Mouse (Mus musculus) ES-Bruce4 (cell line): ENCODE measurements at regions not wholly inside any gene's neighbourhood (a gene's known extent, or its start where the extent isn't known, plus 50 kb on each side); places are given as distances from the start of the nearest gene placed in this dataset.
"Not testable (repeated sequence)": the region's sequence is repeated elsewhere in the genome, so short reads cannot be mapped to it uniquely, and the experiment has no call there.

ENCODE experiments used
- H3K27ac ChIP-seq: 2 replicates; pipeline ENCODE4 v1.5.1; 2012; ENCODE audit warnings: low read length, inconsistent platforms; ENCODE audit not compliant: insufficient read depth
- H3K27me3 ChIP-seq: 2 replicates; pipeline ENCODE4 v1.6.1; 2012; ENCODE audit warnings: mild to moderate bottlenecking, low read length, inconsistent platforms; ENCODE audit not compliant: control insufficient read depth, poor library complexity, insufficient read depth, severe bottlenecking
- H3K36me3 ChIP-seq: 2 replicates; pipeline ENCODE4 v1.6.1; 2012; ENCODE audit warnings: inconsistent platforms, mild to moderate bottlenecking, low read length, moderate library complexity; ENCODE audit not compliant: control insufficient read depth, poor library complexity, insufficient read depth, severe bottlenecking
- H3K4me1 ChIP-seq: one replicate; pipeline ENCODE4 v1.8.1; 2011; ENCODE audit warnings: low read length; ENCODE audit not compliant: control insufficient read depth, insufficient read depth
- H3K4me3 ChIP-seq: 2 replicates; pipeline ENCODE4 v1.5.1; 2011; ENCODE audit warnings: low read depth, mild to moderate bottlenecking, low read length
- H3K9ac ChIP-seq: 2 replicates; pipeline ENCODE4 v1.6.1; 2012; ENCODE audit warnings: low read depth, mild to moderate bottlenecking, inconsistent platforms; ENCODE audit not compliant: poor library complexity, severe bottlenecking
- H3K9me3 ChIP-seq: replicated peaks from 2 replicates; pipeline ENCODE4 v1.6.1; 2012; ENCODE audit warnings: mild to moderate bottlenecking, low read length, inconsistent platforms; ENCODE audit not compliant: control insufficient read depth, poor library complexity, insufficient read depth, severe bottlenecking
- CTCF ChIP-seq: IDR thresholded peaks from one replicate; pipeline ENCODE4 v1.8.1; 2011; ENCODE audit warnings: low read depth, low read length
- EP300 ChIP-seq: IDR thresholded peaks from 2 replicates; pipeline ENCODE4 v1.6.1; 2011; ENCODE audit warnings: low read depth, low read length; ENCODE audit not compliant: insufficient read depth
- POLR2A ChIP-seq: IDR thresholded peaks from one replicate; pipeline ENCODE4 v1.8.1; 2011; ENCODE audit warnings: low read length; ENCODE audit not compliant: insufficient read depth

- TF ChIP-seq EP300 (no peak), POLR2A (no peak), CTCF (no peak)
- Histone ChIP-seq H3K9me3 (no peaks in the 10 kb centered on the region; the same call in 1 of the 2 replicates), H3K27me3 (no peaks in the 10 kb centered on the region; the same call in 1 of the 2 replicates)
Measured at GRCm38 (mm10) chr2:3916365-3916764, 101.2 kb upstream of the Frmd4a start.

DNA sequence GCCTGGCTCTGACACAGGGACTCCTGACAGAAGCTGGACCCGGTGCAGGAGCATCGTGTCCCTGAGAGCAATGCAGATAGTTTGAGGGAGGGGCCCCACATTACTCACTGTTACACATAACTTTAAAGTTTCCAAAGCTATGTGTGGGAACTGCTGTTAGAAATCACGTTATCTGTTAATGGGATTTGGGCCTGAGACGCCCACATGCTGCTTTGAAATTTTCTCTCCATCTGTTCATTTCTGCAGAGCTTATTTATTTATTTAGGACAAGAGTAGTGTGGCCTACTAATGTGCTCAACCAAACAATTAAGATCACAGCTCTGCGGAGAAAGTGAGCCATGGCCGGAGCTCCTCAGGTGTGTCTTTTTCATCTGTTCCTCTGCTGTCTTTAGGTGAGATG, 99.4 kb upstream of the Frmd4a start:
- TF ChIP-seq POLR2A, result no peak
- no peak for TF ChIP-seq EP300
- no peak for TF ChIP-seq CTCF
- no peaks in the 10 kb centered on the region for H3K36me3 ChIP-seq
- no peak overlapping the region for H3K27ac ChIP-seq
- no peaks in the 10 kb centered on the region; the same call in 1 of the 2 replicates for H3K9me3 ChIP-seq
- H3K27me3 ChIP-seq, result no peaks in the 10 kb centered on the region; the same call in 1 of the 2 replicates
- H3K9ac ChIP-seq, result no peak overlapping the region
- no peak overlapping the region for H3K4me3 ChIP-seq
- H3K4me1 ChIP-seq, result no peaks in the 10 kb centered on the region

More at GRCm38 (mm10) chr2:3916365-3916764, 101.2 kb upstream of the Frmd4a start:
- Histone ChIP-seq H3K36me3 (no peaks in the 10 kb centered on the region), H3K4me1 (peaks cover 1% of the 10 kb centered on the region), H3K27ac (no peak overlapping the region), H3K9ac (no peak overlapping the region), H3K4me3 (no peak overlapping the region)

- TF ChIP-seq EP300 (no peak), POLR2A (no peak), CTCF (no peak)
- Histone ChIP-seq H3K27ac (no peak overlapping the region), H3K36me3 (no peaks in the 10 kb centered on the region), H3K9me3 (no peaks in the 10 kb centered on the region; the same call in 1 of the 2 replicates), H3K27me3 (no peaks in the 10 kb centered on the region; the same call in 1 of the 2 replicates), H3K4me1 (no peaks in the 10 kb centered on the region), H3K4me3 (no peak overlapping the region), H3K9ac (no peak overlapping the region)
Measured at GRCm38 (mm10) chr2:3919893-3920292, 97.6 kb upstream of the Frmd4a start.

- H3K9ac ChIP-seq, H3K4me3 ChIP-seq, H3K27me3 ChIP-seq, H3K4me1 ChIP-seq, H3K9me3 ChIP-seq, H3K27ac ChIP-seq, H3K36me3 ChIP-seq: not testable (repeated sequence)
Measured at GRCm38 (mm10) chr2:3921084-3921483, 96.4 kb upstream of the Frmd4a start.

DNA sequence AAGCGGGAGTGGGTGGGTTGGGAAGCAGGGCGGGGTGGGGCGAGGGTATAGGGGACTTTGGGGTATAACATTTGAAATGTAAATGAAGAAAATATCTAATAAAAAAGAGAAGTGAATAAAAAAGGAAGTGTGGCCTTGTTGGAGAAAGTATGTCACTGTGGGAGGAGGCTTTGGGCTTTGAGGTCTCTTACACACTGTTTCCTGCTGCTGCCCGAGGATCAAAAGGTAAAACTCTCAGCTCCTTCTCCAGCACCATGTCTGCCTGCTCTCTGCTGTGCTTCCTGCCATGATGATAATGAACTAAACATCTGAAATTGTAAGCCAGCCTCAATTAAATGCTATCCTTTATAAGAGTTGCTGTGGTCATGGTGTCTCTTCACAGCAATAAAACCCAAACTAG, 94.8 kb upstream of the Frmd4a start:
- H3K9ac ChIP-seq, result no peak overlapping the region
- no peak overlapping the region for H3K4me3 ChIP-seq
- no peaks in the 10 kb centered on the region for H3K4me1 ChIP-seq
- H3K36me3 ChIP-seq, result no peaks in the 10 kb centered on the region
- no peak overlapping the region for H3K27ac ChIP-seq
- no peaks in the 10 kb centered on the region; the same call in 1 of the 2 replicates for H3K27me3 ChIP-seq
- TF ChIP-seq CTCF, result no peak
- TF ChIP-seq EP300, result no peak
- TF ChIP-seq POLR2A, result no peak
- H3K9me3 ChIP-seq, result no peaks in the 10 kb centered on the region; the same call in 1 of the 2 replicates

DNA sequence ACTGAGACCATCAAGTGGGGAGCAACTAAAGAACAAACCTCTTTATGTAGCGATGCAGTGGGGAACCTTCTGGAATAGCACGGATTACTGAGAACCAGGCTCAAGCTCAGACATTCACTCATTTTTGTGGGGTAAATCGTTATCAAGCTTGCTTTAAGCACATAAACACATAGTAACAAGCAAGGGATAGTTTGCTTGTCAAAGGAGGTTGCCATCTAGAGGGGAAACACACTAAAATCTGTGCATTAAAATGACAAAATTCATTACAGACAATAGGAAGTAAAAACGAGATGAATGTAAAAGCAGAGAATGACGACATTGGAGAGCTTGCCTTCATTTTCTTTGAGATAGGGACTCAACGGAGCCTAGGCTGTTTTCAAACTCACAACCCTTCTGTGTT, 92.8 kb upstream of the Frmd4a start:
- Histone ChIP-seq H3K4me1 (no peaks in the 10 kb centered on the region), H3K27me3 (no peaks in the 10 kb centered on the region), H3K36me3 (no peaks in the 10 kb centered on the region), H3K9ac (no peak overlapping the region), H3K9me3 (no peaks in the 10 kb centered on the region; the same call in 1 of the 2 replicates), H3K4me3 (no peak overlapping the region), H3K27ac (no peak overlapping the region)
- no peak for TF ChIP-seq CTCF
- no peak for TF ChIP-seq EP300
- no peak for TF ChIP-seq POLR2A
